Mouse (Mus musculus): ENCODE results near the gene Foxn3. TPM values are rescaled to one million over a fixed set of nuclear protein-coding genes. Genes with fewer than 3 reads are reported as not detected.

The Foxn3 gene
- polyA plus RNA-seq, 1 experiment from 2014 or later = 74.5 TPM

- H3K27ac ChIP-seq (replicated peaks) = peak overlapping the region; percentile 38
- H3K9ac ChIP-seq = no peak overlapping the region
- no peak overlapping the region for H3K4me2 ChIP-seq
- H3K27me3 ChIP-seq = no peaks in the 10 kb centered on the region
- WGBS = 74% methylated on average over 4 of the region's 4 CpGs
- no peaks in the 10 kb centered on the region for H3K9me3 ChIP-seq
- no peak overlapping the region for H3K4me3 ChIP-seq
- H3K4me1 ChIP-seq (replicated peaks) = peaks cover 66% of the 10 kb centered on the region
- no peak for ATAC-seq (ENCODE audit: low read depth)
- H3K36me3 ChIP-seq = peaks cover 8% of the 10 kb centered on the region; the same call in 1 of the 2 replicates
These were observed 189.8 kb downstream of the Foxn3 start for GRCm38 (mm10) chr12:99373584-99373983.

DNA sequence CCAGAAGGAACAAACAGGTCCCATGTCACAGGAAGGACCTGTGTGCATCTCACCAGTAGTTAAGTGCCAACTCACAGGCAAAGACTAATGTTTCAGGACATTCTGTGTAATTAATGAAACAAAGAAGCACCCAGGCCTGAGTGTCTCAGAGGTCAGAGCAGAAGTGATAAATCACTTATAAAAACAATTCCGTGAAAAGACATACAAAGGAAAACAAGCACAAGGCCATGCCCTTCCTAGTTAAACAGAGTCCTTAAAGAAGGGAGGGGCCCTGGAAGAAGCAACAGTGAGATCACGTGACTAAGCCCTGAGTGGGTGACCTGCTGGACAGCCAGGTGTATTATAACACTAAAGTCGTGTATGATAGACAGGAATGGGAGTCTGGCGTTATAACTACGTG, 191.9 kb downstream of the Foxn3 start:
- Histone ChIP-seq H3K9me3 (no peaks in the 10 kb centered on the region), H3K36me3 (peaks cover 8% of the 10 kb centered on the region; the same call in 1 of the 2 replicates), H3K4me2 (no peak overlapping the region), H3K27me3 (no peaks in the 10 kb centered on the region), H3K27ac (replicated peaks) (no peak overlapping the region), H3K4me1 (replicated peaks) (peaks cover 48% of the 10 kb centered on the region), H3K4me3 (no peak overlapping the region), H3K9ac (no peak overlapping the region)
- WGBS = 72% methylated on average over 5 of the region's 5 CpGs
- no peak for ATAC-seq (ENCODE audit: low read depth)

DNA sequence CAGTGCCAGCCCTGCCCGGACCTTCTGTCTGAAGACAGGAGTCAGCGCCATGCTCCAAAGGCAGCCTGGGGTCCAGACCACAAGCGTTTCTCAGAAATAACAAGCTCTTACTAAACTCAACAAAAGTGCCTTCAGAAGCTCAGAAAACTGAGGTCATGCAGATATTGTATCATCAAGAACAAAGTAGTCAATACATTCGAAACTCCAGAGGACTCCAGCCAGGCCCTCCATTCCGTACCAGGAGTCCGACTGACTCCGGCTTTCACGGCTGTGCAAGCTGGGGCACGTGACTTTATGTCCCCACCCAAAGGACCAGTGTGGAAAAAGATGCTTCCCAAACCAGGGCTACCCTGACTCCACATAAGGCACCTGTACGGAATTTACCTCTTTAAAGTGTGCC, 195.1 kb downstream of the Foxn3 start:
- H3K4me3 ChIP-seq = no peak overlapping the region
- no peaks in the 10 kb centered on the region for H3K9me3 ChIP-seq
- no peak overlapping the region for H3K4me2 ChIP-seq
- H3K36me3 ChIP-seq = no peaks in the 10 kb centered on the region
- WGBS = 94% methylated on average over 10 of the region's 10 CpGs
- peaks cover 28% of the 10 kb centered on the region for H3K4me1 ChIP-seq (replicated peaks)
- H3K27ac ChIP-seq (replicated peaks) = no peak overlapping the region
- ATAC-seq (ENCODE audit: low read depth) = no peak
- no peak overlapping the region for H3K9ac ChIP-seq
- no peaks in the 10 kb centered on the region for H3K27me3 ChIP-seq

- Histone ChIP-seq H3K36me3 (no peaks in the 10 kb centered on the region), H3K27me3 (no peaks in the 10 kb centered on the region), H3K4me3 (no peak overlapping the region), H3K4me2 (no peak overlapping the region), H3K27ac (replicated peaks) (no peak overlapping the region), H3K9ac (no peak overlapping the region), H3K9me3 (no peaks in the 10 kb centered on the region), H3K4me1 (replicated peaks) (peaks cover 48% of the 10 kb centered on the region)
- no peak for ATAC-seq (ENCODE audit: low read depth)
- WGBS = 89% methylated on average over 9 of the region's 9 CpGs
These were observed 197.4 kb downstream of the Foxn3 start for GRCm38 (mm10) chr12:99365999-99366398.

- Histone ChIP-seq H3K4me3 (no peak overlapping the region), H3K4me1 (replicated peaks) (peaks cover 39% of the 10 kb centered on the region), H3K27me3 (no peaks in the 10 kb centered on the region), H3K36me3 (no peaks in the 10 kb centered on the region), H3K9ac (no peak overlapping the region), H3K9me3 (no peaks in the 10 kb centered on the region), H3K4me2 (no peak overlapping the region), H3K27ac (replicated peaks) (no peak overlapping the region)
- WGBS = 71% methylated on average over 6 of the region's 6 CpGs
- no peak for ATAC-seq (ENCODE audit: low read depth)
These were observed 199.2 kb downstream of the Foxn3 start for GRCm38 (mm10) chr12:99364201-99364600.

DNA sequence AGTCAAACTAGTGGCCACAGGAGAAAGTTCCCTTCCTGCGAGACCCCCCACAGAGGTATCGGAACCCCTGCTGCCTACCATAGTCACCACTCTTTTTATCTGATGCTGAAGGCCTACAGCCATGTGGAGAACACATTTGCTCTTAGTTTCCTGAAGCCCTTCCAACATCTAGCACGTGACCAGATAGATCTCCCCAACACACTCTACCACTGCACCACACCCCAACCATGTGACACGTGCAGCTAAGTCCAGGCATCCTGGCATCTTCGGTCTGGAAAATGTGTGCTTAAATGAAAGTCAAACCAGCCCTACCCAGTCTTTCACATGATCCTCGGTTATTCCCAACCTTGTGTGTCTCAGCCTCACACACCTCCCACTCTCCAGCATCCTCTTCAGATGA, 200.4 kb downstream of the Foxn3 start:
- Histone ChIP-seq H3K4me2 (no peak overlapping the region), H3K4me1 (replicated peaks) (peaks cover 35% of the 10 kb centered on the region), H3K4me3 (no peak overlapping the region), H3K27me3 (no peaks in the 10 kb centered on the region), H3K27ac (replicated peaks) (no peak overlapping the region), H3K36me3 (no peaks in the 10 kb centered on the region), H3K9ac (no peak overlapping the region), H3K9me3 (no peaks in the 10 kb centered on the region)
- ATAC-seq (ENCODE audit: low read depth) = no peak
- 88% methylated on average over 6 of the region's 6 CpGs for WGBS

- no peak overlapping the region for H3K4me2 ChIP-seq
- no peaks in the 10 kb centered on the region for H3K9me3 ChIP-seq
- H3K9ac ChIP-seq = no peak overlapping the region
- no peak overlapping the region for H3K4me3 ChIP-seq
- WGBS = 70% methylated on average over 5 of the region's 5 CpGs
- 0 out of 2 replicates have a peak overlapping the region, but pooled peaks have one; percentile 3 for H3K27ac ChIP-seq (replicated peaks)
- H3K36me3 ChIP-seq = no peaks in the 10 kb centered on the region
- ATAC-seq (ENCODE audit: low read depth) = no peak
- H3K27me3 ChIP-seq = no peaks in the 10 kb centered on the region
- H3K4me1 ChIP-seq (replicated peaks) = peaks cover 38% of the 10 kb centered on the region
These were observed 201.6 kb downstream of the Foxn3 start for GRCm38 (mm10) chr12:99361752-99362132.

DNA sequence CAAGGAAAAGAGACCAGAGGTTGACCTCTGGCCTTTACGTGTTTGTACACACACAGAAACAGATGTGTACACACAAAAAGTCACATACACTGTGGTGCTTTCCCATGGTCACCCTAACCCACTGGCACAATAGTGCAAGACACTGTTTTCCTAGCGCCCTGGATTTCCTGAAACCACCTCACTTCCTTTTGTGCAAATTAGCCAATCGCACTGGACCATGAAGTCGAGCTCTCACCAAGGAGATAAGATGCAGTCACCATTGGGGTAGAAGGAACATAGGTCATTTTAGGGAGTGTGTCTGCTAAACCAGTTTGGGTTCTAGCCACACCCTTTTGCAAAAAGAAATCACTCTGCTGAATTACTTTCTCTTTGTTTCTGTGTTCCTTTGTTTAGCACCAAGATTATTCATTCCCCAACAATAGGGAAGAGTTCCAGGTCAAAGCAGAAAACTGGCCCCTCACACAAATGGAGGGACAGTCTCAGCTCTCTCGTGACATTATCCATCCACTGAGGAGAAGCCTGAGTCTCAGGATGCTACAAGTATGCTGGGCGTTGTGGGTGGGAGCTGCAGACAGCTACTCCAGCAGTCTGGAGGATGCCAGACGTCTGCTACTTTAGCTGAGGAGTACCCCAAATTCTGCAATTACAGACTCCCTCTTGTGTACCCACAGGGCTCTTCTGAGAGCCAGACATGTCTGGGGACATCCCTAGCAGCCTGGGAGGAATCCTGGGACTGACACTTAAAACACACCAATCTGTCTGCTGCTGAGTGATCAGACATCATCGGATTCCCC, 202.2 kb downstream of the Foxn3 start:
- Histone ChIP-seq H3K36me3 (no peaks in the 10 kb centered on the region), H3K4me3 (no peak overlapping the region), H3K27ac (replicated peaks) (0 out of 2 replicates have a peak overlapping the region, but pooled peaks have one; percentile 3), H3K4me1 (replicated peaks) (peaks cover 44% of the 10 kb centered on the region), H3K4me2 (no peak overlapping the region), H3K27me3 (no peaks in the 10 kb centered on the region), H3K9ac (no peak overlapping the region), H3K9me3 (no peaks in the 10 kb centered on the region)
- ATAC-seq (ENCODE audit: low read depth) = no peak
- 61% methylated on average over 8 of the region's 8 CpGs for WGBS

DNA sequence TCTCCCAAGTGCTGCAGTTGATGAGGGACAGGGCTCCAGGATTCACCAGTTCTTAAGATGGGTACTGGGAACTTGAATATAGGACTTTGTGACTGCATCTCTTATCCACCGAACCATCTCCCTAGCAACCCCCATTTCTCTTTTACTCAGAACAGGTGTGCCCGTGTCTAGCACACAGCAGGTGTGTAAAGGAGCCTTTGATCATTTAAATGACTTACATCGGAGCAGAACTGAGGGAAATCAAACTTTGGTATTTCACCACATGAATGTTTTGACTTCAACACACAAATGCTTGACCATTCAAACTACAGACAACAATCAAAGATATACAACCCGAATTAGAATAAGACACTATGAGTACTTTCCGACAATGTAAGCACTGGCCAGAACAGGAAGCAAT, 204.7 kb downstream of the Foxn3 start:
- no peak overlapping the region for H3K4me2 ChIP-seq
- ATAC-seq (ENCODE audit: low read depth) = no peak
- H3K9me3 ChIP-seq = no peaks in the 10 kb centered on the region
- H3K36me3 ChIP-seq = no peaks in the 10 kb centered on the region
- no peak overlapping the region for H3K4me3 ChIP-seq
- WGBS = 77% methylated on average over 5 of the region's 5 CpGs
- no peaks in the 10 kb centered on the region for H3K27me3 ChIP-seq
- H3K4me1 ChIP-seq (replicated peaks) = peaks cover 46% of the 10 kb centered on the region
- no peak overlapping the region for H3K9ac ChIP-seq
- H3K27ac ChIP-seq (replicated peaks) = no peak overlapping the region

DNA sequence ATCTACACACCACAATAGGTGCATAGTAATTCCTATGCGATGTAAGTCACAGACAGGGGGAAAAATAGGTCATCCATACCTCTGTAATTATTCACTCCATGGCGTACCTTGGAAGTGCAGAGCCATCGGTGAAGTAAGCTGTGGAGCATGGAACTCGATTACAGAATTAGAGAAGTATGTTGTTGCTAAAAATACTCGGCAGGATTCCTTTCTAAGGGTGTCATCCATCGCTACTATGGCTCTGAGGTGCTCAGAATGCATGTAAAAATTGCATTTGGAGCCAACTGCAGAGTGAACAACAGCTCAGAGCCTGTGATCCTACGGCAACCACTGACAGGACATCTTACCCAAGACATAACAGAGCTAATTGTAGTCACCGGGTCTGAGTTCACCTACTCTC, 206.7 kb downstream of the Foxn3 start:
- no peak for ATAC-seq (ENCODE audit: low read depth)
- no peaks in the 10 kb centered on the region for H3K9me3 ChIP-seq
- no peak overlapping the region for H3K4me2 ChIP-seq
- H3K4me1 ChIP-seq (replicated peaks) = peaks cover 48% of the 10 kb centered on the region
- no peak overlapping the region for H3K4me3 ChIP-seq
- no peak overlapping the region for H3K9ac ChIP-seq
- H3K27me3 ChIP-seq = no peaks in the 10 kb centered on the region
- no peak overlapping the region for H3K27ac ChIP-seq (replicated peaks)
- 93% methylated on average over 8 of the region's 8 CpGs for WGBS
- no peaks in the 10 kb centered on the region for H3K36me3 ChIP-seq

GRCm38 (mm10) chr12:99353692-99354091, 209.7 kb downstream of the Foxn3 start:
- no peak overlapping the region for H3K9ac ChIP-seq
- H3K27ac ChIP-seq (replicated peaks) = no peak overlapping the region
- WGBS = 88% methylated on average over 11 of the region's 11 CpGs
- no peak for ATAC-seq (ENCODE audit: low read depth)
- no peaks in the 10 kb centered on the region for H3K27me3 ChIP-seq
- H3K4me2 ChIP-seq = no peak overlapping the region
- no peaks in the 10 kb centered on the region for H3K36me3 ChIP-seq
- H3K4me1 ChIP-seq (replicated peaks) = peaks cover 53% of the 10 kb centered on the region
- no peaks in the 10 kb centered on the region for H3K9me3 ChIP-seq
- no peak overlapping the region for H3K4me3 ChIP-seq

DNA sequence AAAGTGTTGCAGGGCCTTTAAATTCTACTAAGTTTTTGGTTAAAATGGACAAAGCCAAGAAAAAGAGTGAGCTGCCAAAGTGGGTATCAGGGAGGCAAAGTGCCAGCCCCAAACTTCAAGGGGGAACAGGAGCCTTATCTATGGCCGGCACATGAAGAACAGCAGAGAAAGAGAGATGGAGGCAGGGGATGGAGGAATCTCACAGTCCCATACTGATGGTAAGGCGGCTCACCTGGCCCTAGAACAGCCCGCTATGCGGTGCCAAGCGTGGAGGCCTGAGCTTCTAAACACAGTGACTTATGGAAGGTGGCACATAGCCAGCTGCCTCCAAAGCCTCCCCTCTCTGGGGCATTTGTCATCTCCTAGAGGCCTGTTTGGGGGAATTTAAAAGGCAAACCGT, 210.8 kb downstream of the Foxn3 start:
- H3K4me2 ChIP-seq = no peak overlapping the region
- H3K36me3 ChIP-seq = no peaks in the 10 kb centered on the region
- ATAC-seq (ENCODE audit: low read depth) = no peak
- peaks cover 64% of the 10 kb centered on the region for H3K4me1 ChIP-seq (replicated peaks)
- H3K9me3 ChIP-seq = no peaks in the 10 kb centered on the region
- H3K27me3 ChIP-seq = no peaks in the 10 kb centered on the region
- no peak overlapping the region for H3K27ac ChIP-seq (replicated peaks)
- H3K4me3 ChIP-seq = no peak overlapping the region
- H3K9ac ChIP-seq = no peak overlapping the region
- WGBS = 68% methylated on average over 6 of the region's 6 CpGs

DNA sequence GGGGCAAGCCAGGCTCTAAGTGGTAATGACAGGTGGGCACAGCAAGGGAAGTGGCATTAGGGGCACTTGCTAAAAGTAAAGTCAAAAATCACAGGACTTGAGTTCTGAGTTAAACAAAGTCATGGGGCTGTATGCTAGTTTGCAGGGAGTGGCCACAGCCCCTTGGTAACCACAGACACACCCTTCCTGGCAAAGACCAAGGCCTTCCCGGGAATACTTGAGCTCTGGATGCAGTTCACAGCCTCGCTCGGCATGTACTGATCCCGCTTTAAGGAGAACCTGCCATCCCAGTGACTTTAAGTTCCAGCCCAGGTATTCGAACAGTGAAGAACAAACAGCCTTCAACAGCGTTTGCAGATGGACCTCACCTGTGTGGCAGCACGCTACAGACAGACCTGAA, 211.2 kb downstream of the Foxn3 start:
- Histone ChIP-seq H3K4me1 (replicated peaks) (peaks cover 68% of the 10 kb centered on the region), H3K36me3 (no peaks in the 10 kb centered on the region), H3K27me3 (no peaks in the 10 kb centered on the region), H3K9me3 (no peaks in the 10 kb centered on the region), H3K4me2 (no peak overlapping the region), H3K4me3 (no peak overlapping the region), H3K9ac (no peak overlapping the region), H3K27ac (replicated peaks) (no peak overlapping the region)
- ATAC-seq (ENCODE audit: low read depth) = no peak
- 73% methylated on average over 7 of the region's 7 CpGs for WGBS

Data from neural tube, embryonic 13.5 days (tissue).